Mouse (Mus musculus) megakaryocyte, embryonic 14.5 days (primary cell): ENCODE data around the gene Fam161b. TPM values are rescaled to one million over a fixed set of nuclear protein-coding genes. Genes with fewer than 3 reads are reported as not detected.
"Not testable (repeated sequence)": the region's sequence is repeated elsewhere in the genome, so short reads cannot be mapped to it uniquely, and the experiment has no call there.

ENCODE experiments used
- H3K27me3 ChIP-seq: replicated peaks from 2 replicates; pipeline ENCODE3; 2012; ENCODE audit warnings: inconsistent platforms
- H3K36me3 ChIP-seq: replicated peaks from 2 replicates; pipeline ENCODE3; 2012; ENCODE audit warnings: low read length, inconsistent platforms, mixed read lengths
- H3K4me1 ChIP-seq: 2 replicates; pipeline ENCODE4 v1.6.1; 2012; ENCODE audit warnings: inconsistent platforms
- H3K4me3 ChIP-seq: replicated peaks from 2 replicates; pipeline ENCODE3; 2012; ENCODE audit warnings: moderate library complexity, mild to moderate bottlenecking, inconsistent platforms
- H3K9me3 ChIP-seq: 2 replicates; pipeline ENCODE4 v1.6.1; 2012; ENCODE audit warnings: inconsistent platforms
- FLI1 ChIP-seq: IDR thresholded peaks from 2 replicates; pipeline ENCODE4 v1.6.1; 2012; ENCODE audit warnings: low read length, inconsistent platforms, mixed read lengths
- GATA1 ChIP-seq: IDR thresholded peaks from 3 replicates; pipeline ENCODE4 v1.6.1; 2012; ENCODE audit warnings: mixed read lengths, low read length, inconsistent platforms, borderline replicate concordance
- polyA plus RNA-seq: library from polyadenylated mRNA; stranded (reverse); fragments of >175 nt; gene quantifications from 2 replicates; pipeline ENCODE4 v1.2.3, GENCODE M21; 2012; ENCODE audit warnings: low replicate concordance; ENCODE audit not compliant: insufficient read depth

Gene Fam161b
- polyA plus RNA-seq, 1 experiment, result 0.09 TPM

GRCm38 (mm10) chr12:84385408-84385807, 23.8 kb upstream of the Fam161b start:
- H3K27me3 ChIP-seq, result no peaks in the 10 kb centered on the region
- no peaks in the 10 kb centered on the region for H3K9me3 ChIP-seq
- peaks cover 33% of the 10 kb centered on the region for H3K4me1 ChIP-seq
- TF ChIP-seq GATA1 (no peak), FLI1 (no peak)
- H3K4me3 ChIP-seq, result no peak overlapping the region
- H3K36me3 ChIP-seq, result peaks cover 21% of the 10 kb centered on the region

- Histone ChIP-seq H3K9me3 (no peaks in the 10 kb centered on the region), H3K4me3 (no peak overlapping the region), H3K27me3 (no peaks in the 10 kb centered on the region), H3K36me3 (peaks cover 21% of the 10 kb centered on the region), H3K4me1 (peaks cover 33% of the 10 kb centered on the region)
- TF ChIP-seq GATA1 (no peak), FLI1 (no peak)
These were observed 23.0 kb upstream of the Fam161b start for GRCm38 (mm10) chr12:84384644-84385081.

- Histone ChIP-seq H3K4me3 (no peak overlapping the region), H3K27me3 (no peaks in the 10 kb centered on the region), H3K36me3 (peaks cover 32% of the 10 kb centered on the region), H3K4me1 (peaks cover 13% of the 10 kb centered on the region), H3K9me3 (no peaks in the 10 kb centered on the region)
- TF ChIP-seq FLI1 (no peak), GATA1 (no peak)
These were observed 20.7 kb upstream of the Fam161b start for GRCm38 (mm10) chr12:84382369-84382768.

- no peaks in the 10 kb centered on the region for H3K4me1 ChIP-seq
- H3K36me3 ChIP-seq, result peaks cover 94% of the 10 kb centered on the region
- H3K9me3 ChIP-seq, result no peaks in the 10 kb centered on the region
- no peak overlapping the region for H3K4me3 ChIP-seq
- no peaks in the 10 kb centered on the region for H3K27me3 ChIP-seq
- TF ChIP-seq GATA1 (no peak), FLI1 (no peak)
These were observed 12.3 kb upstream of the Fam161b start for GRCm38 (mm10) chr12:84373831-84374481.

- Histone ChIP-seq H3K9me3 (no peaks in the 10 kb centered on the region), H3K4me3 (no peak overlapping the region), H3K27me3 (no peaks in the 10 kb centered on the region), H3K4me1 (peaks cover 4% of the 10 kb centered on the region; the same call in 1 of the 2 replicates), H3K36me3 (peaks cover 98% of the 10 kb centered on the region)
- TF ChIP-seq FLI1, result no peak
- no peak for TF ChIP-seq GATA1
These were observed 10.0 kb upstream of the Fam161b start for GRCm38 (mm10) chr12:84371647-84372046.

GRCm38 (mm10) chr12:84366971-84367370, 5.3 kb upstream of the Fam161b start:
- no peak overlapping the region for H3K4me3 ChIP-seq
- TF ChIP-seq FLI1, result no peak
- TF ChIP-seq GATA1, result no peak
- no peaks in the 10 kb centered on the region for H3K9me3 ChIP-seq
- peaks cover 29% of the 10 kb centered on the region for H3K4me1 ChIP-seq
- H3K27me3 ChIP-seq, result no peaks in the 10 kb centered on the region
- H3K36me3 ChIP-seq, result peaks cover 53% of the 10 kb centered on the region

GRCm38 (mm10) chr12:84365137-84365536, 3.5 kb upstream of the Fam161b start:
- H3K27me3 ChIP-seq, result no peaks in the 10 kb centered on the region
- peaks cover 34% of the 10 kb centered on the region for H3K36me3 ChIP-seq
- TF ChIP-seq FLI1 (no peak), GATA1 (no peak)
- H3K4me1 ChIP-seq, result peaks cover 40% of the 10 kb centered on the region
- no peak overlapping the region for H3K4me3 ChIP-seq
- H3K9me3 ChIP-seq, result no peaks in the 10 kb centered on the region

- Histone ChIP-seq H3K4me1 (peaks cover 44% of the 10 kb centered on the region), H3K36me3 (peaks cover 26% of the 10 kb centered on the region), H3K9me3 (no peaks in the 10 kb centered on the region), H3K4me3 (peak overlapping the region; percentile 50), H3K27me3 (no peaks in the 10 kb centered on the region)
- TF ChIP-seq FLI1 (no peak), GATA1 (no peak)
These were observed 2.7 kb upstream of the Fam161b start for GRCm38 (mm10) chr12:84364291-84364690.

GRCm38 (mm10) chr12:84362872-84363271, 1.2 kb upstream of the Fam161b start:
- peaks cover 59% of the 10 kb centered on the region for H3K4me1 ChIP-seq
- H3K4me3 ChIP-seq, result peak overlapping the region; percentile 98
- H3K27me3 ChIP-seq, result no peaks in the 10 kb centered on the region
- TF ChIP-seq GATA1, result no peak
- no peak for TF ChIP-seq FLI1
- H3K9me3 ChIP-seq, result no peaks in the 10 kb centered on the region
- peaks cover 12% of the 10 kb centered on the region for H3K36me3 ChIP-seq

- H3K27me3 ChIP-seq, H3K9me3 ChIP-seq, H3K4me3 ChIP-seq: not testable (repeated sequence)
- Histone ChIP-seq H3K4me1 (peaks cover 47% of the 10 kb centered on the region), H3K36me3 (peaks cover 35% of the 10 kb centered on the region)
These were observed 2.9 kb downstream of the Fam161b start for GRCm38 (mm10) chr12:84358699-84359098.
